Mouse (Mus musculus): ENCODE measurements at regions not wholly inside any gene's neighbourhood (a gene's known extent, or its start where the extent isn't known, plus 50 kb on each side); places are given as distances from the start of the nearest gene placed in this dataset.
A peak's percentile ranks its signal among the peaks of the same experiment; 100 is the strongest.

GRCm38 (mm10) chr2:138123331-138123730, 133.0 kb upstream of the Btbd3 start:
- no peak for DNase-seq

GRCm38 (mm10) chr2:138120868-138121267, 135.5 kb upstream of the Btbd3 start:
- DNase-seq, result no peak

- no peak for DNase-seq
These were observed 136.2 kb upstream of the Btbd3 start for GRCm38 (mm10) chr2:138120131-138120530.

DNA sequence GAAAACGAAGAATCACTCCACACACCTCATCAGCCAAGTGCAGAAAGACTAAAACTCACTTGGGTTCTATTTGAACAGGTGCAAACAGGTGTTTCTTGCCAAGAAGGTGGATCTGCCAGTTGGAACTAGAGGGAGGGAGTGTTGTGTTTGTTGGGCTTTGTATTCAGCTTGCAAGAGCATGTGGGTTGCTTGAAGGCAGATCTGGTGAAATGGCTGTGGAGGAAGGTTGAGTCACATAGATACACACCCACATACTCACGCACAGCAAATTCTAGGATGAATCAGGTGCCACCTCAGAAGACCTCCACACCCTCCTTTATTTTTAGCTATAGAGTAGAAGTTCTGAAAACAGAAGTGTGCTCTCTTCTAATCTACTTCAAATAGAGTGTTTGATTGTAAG, 156.6 kb upstream of the Btbd3 start:
- no peak for DNase-seq

DNA sequence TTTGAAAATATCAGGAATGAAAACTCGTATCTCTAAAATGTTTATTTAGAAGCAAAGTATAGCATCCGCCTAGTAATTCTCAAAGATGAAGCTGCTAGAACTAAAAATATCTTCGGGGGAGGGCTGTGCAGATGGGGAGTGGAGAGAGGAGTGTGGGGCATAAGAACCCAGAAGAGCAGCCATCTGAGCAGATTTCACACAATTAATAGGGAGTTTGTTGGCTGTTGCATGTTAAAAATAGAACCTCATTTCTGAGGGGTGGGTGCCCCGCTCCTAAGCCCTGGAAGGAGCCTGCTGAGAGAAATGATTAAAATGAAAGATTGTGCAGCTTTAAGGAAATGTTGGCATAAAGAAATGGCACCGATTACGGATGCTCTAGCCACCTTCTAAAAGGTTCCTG, 171.0 kb upstream of the Btbd3 start:
- DNase-seq, result no peak

DNA sequence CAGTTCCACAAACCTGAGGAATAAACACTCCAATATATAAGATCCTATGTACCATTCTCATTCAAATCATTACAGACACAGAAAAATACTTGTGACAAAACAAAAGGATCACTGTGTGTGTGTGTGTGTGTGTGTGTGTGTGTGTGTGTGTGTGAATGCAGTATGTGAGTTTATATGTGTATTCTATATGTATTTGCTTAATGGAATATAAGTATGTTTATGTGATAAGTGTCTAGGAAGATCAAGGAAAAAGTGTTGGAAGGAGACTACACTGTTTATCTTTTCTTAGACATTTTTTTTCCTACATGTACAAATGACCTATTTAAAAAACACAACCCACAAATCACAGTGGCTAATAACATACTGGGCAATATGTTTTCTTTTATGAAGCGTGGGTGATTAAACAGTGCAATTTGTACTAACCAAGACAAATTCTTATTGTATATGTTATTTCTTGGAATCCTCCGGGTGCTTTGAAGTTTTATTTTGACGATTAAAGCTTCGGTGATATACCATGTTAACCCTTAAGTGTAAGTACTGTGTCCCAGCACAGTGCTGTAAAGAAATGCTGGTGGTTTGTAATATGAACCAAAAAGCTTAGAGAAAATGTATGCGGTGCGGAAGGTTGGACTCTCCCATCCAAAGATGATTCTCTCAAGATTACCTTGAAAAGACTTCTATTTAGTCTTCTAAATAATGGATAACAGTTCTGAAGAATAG, 171.6 kb upstream of the Btbd3 start:
- DNase-seq, result no peak

DNA sequence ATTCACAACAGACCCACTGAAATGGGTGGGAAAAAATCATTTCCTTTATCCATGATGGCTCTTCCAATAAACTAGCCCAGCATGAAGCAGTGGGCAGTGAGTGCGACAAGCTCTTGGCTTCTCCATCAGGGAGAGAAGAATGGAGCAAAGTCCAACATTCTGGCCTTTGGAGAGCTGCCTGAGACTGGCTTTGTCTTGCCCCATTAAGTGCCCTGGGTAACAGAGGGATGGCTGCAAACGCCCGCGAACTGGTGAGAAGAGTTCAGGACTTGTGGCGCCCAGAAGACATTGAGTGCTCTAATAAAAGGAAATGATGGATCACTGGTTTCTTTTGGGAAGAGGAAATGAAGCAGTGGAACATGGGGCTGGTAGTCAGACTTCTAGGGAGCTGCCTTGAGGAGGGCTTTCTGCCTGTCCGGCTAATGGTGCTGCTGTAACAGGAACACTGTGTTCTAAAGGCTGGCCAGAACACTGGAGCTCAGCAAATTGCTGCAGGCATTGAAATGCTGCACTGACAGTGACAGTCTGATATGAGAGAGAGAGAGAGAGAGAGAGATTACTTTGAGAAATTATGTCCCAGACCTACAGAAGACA, 182.2 kb upstream of the Btbd3 start:
- no peak for DNase-seq

DNA sequence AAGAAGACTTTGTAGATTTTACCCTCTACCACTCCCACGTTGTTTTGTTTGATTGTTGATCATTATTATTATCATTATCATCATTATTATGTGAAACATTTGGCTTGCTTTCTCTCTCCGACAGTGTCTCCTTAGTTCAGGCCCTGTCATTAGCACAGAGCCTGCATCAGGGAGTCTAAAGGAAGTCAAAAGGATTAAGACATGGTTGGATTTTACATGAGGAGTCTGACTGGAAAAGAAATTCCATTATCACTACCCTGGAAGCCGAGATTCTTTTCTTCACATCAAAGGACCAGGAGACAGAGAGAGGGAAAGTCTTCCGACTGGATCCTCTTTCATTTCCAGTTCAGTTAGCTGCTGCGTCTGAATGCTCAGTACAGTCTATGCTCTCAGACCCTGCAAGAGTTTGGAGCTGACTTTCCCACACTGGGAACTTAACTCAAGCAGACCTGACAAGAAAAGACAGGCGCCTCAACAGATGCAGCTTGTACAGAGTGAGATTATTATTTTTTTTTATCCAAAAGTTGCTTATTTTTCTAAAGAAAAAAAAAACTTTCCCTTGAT, 184.1 kb upstream of the Btbd3 start:
- no peak for DNase-seq

GRCm38 (mm10) chr2:138053081-138053480, 203.3 kb upstream of the Btbd3 start:
- no peak for DNase-seq

GRCm38 (mm10) chr2:138048341-138048740, 208.0 kb upstream of the Btbd3 start:
- DNase-seq, result no peak

- no peak for DNase-seq
These were observed 208.6 kb upstream of the Btbd3 start for GRCm38 (mm10) chr2:138047781-138048201.

DNA sequence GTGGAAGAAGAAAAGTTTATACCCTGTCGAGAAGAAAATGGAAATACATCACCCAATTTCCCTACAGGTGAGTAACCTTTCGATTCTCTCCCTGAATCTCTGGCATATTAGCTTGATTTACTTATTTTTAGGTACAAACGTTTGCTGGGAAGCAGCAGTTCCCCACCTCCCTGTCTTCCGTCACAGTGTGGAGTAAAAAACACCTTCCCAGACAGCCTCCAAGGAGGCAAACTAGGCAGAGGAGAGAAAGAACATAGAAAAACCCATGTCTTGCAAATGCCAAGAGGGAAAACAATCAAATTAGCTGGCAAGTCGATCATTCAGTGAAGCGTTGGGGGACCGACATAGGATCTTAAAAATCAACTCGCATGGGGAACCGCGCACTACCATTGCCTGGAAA, 209.0 kb upstream of the Btbd3 start:
- DNase-seq, result no peak

GRCm38 (mm10) chr2:138046918-138047317, 209.4 kb upstream of the Btbd3 start:
- no peak for DNase-seq

GRCm38 (mm10) chr2:138045933-138046642, 210.3 kb upstream of the Btbd3 start:
- DNase-seq, result no peak

GRCm38 (mm10) chr2:138040706-138041105, 215.7 kb upstream of the Btbd3 start:
- no peak for DNase-seq

DNA sequence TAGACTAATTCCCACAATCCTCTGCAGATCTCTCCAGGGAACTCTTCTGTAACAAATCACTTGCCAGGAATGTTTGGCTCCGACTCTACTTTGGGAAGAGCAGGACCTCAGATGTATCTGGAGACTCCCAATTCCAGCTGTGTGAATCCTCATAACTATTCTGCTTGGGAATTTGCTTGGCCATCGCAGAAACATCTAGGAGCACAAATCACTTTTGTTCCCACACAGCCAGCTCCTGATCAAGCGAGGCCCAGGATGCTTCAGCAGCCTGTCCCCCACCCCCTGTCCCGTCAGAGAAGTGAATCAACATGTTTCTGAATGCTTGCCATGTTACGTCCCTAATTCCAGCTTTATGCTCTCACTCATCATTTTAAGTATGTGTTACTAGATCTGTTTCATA, 216.1 kb upstream of the Btbd3 start:
- no peak for DNase-seq

- no peak for DNase-seq
These were observed 222.1 kb upstream of the Btbd3 start for GRCm38 (mm10) chr2:138034123-138034736.

DNA sequence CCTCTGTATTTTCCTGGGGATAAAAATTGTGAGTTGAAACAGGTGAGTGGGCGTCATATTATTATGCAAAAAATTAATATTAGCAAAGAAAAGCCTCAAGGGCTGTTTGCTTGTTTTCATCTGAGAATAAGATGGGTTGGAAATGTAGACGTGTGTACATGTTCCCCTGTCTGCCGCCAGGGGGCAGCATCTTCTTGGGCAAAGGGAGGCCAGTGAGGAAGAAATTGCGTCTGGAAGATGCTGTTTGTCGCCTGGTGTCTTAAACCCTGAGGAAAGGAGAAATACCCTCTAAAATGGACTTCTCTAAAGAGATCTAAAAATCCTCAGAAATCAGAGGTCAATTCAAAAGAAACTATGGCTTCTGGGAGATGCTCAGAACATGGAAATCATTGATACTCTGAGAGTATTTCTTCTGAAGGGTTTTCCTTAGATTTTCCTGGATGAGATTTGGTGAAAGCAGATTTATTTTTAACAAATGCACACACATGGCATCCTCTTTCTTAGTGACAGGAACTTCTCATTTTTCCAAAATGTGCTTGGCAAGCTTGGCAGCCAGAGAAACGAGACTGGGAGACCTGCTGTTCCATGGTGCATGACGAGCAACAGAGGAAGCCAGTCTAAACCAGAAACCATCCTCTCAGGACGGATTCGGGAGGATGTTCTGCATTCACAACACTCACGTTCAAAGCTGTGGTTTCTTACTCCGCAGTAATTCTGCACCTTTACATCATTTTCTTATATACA, 222.8 kb upstream of the Btbd3 start:
- DNase-seq, result peak; percentile 63

- no peak for DNase-seq
These were observed 229.0 kb upstream of the Btbd3 start for GRCm38 (mm10) chr2:138027411-138027810.

DNA sequence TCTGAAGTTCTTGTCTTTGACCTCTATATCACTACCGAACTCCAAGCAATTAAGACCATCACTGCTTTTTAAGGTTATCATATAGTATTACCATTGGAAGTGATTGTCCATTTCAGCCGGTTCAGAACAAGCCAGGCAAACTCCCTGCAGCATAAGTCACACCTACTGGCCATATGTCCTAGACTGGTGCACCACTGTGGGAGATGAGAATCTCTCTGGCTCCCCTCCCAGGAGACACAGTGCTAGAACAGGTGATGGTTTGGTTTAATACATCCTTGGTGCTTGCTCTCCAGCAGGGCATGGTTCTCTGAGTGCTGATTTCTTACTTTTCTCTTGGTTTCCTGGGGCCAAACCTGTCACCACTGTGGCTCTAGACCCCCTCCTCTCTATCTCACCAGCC, 232.8 kb upstream of the Btbd3 start:
- DNase-seq, result no peak

GRCm38 (mm10) chr2:137981766-137982165, 274.6 kb upstream of the Btbd3 start:
- no peak for DNase-seq

DNA sequence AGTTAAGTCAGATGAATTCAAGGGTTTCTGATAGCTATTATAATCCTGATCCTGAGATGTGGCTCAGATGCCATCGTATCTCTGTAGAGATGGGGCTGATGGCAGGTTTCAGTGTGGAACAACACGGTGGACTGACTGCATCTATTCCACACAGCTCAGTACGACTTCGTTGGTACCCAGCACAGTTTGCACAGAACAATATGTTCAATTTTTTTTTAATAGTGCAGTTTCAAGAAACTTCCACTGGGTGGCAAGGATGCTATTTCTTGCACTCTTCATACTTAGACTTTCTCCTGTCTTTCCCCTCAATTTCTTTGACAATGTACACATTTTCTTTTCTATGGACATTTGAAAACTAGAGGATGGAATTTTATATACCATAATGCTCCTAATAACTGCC, 278.6 kb upstream of the Btbd3 start:
- DNase-seq, result no peak

DNA sequence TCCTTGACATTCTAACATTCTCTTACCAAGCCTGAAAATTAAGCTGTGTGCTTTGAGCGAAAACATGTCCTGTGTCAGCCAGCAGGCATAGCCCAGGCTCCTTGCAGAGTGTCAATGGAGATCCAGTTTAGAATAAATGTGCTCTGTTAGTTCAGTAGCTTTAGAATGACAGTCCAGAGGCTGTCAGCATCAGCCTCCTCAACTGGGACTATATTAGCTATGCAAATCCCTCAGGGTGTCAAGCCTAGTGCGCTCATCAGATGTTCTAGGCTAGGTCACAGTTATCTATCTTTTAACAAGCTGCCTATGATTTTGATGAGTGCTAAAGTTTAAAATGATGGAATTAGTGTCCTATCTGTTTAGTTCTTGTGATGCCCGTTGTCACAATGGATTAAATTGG, 281.7 kb upstream of the Btbd3 start:
- no peak for DNase-seq
